Mouse (Mus musculus) megakaryocyte, embryonic 14.5 days (primary cell): ENCODE measurements around the gene Ptk7. TPM values are rescaled to one million over a fixed set of nuclear protein-coding genes. Genes with fewer than 3 reads are reported as not detected.

ENCODE experiments used
- H3K27me3 ChIP-seq: replicated peaks from 2 replicates; pipeline ENCODE3; 2012; ENCODE audit warnings: inconsistent platforms
- H3K36me3 ChIP-seq: replicated peaks from 2 replicates; pipeline ENCODE3; 2012; ENCODE audit warnings: low read length, inconsistent platforms, mixed read lengths
- H3K4me1 ChIP-seq: 2 replicates; pipeline ENCODE4 v1.6.1; 2012; ENCODE audit warnings: inconsistent platforms
- H3K4me3 ChIP-seq: replicated peaks from 2 replicates; pipeline ENCODE3; 2012; ENCODE audit warnings: moderate library complexity, mild to moderate bottlenecking, inconsistent platforms
- H3K9me3 ChIP-seq: 2 replicates; pipeline ENCODE4 v1.6.1; 2012; ENCODE audit warnings: inconsistent platforms
- FLI1 ChIP-seq: IDR thresholded peaks from 2 replicates; pipeline ENCODE4 v1.6.1; 2012; ENCODE audit warnings: low read length, inconsistent platforms, mixed read lengths
- GATA1 ChIP-seq: IDR thresholded peaks from 3 replicates; pipeline ENCODE4 v1.6.1; 2012; ENCODE audit warnings: mixed read lengths, low read length, inconsistent platforms, borderline replicate concordance
- polyA plus RNA-seq: library from polyadenylated mRNA; stranded (reverse); fragments of >175 nt; gene quantifications from 2 replicates; pipeline ENCODE4 v1.2.3, GENCODE M21; 2012; ENCODE audit warnings: low replicate concordance; ENCODE audit not compliant: insufficient read depth

Ptk7 gene
- polyA plus RNA-seq, 1 experiment = 6.7 TPM

- Histone ChIP-seq H3K36me3 (peaks cover 6% of the 10 kb centered on the region), H3K4me1 (peaks cover 77% of the 10 kb centered on the region), H3K9me3 (no peaks in the 10 kb centered on the region), H3K4me3 (peak overlapping the region; percentile 86), H3K27me3 (peaks cover 42% of the 10 kb centered on the region)
- TF ChIP-seq GATA1 (no peak), FLI1 (no peak)
Measured at GRCm38 (mm10) chr17:46624598-46624997, 4.7 kb downstream of the Ptk7 start.

- H3K9me3 ChIP-seq = no peaks in the 10 kb centered on the region
- H3K4me1 ChIP-seq = peaks cover 72% of the 10 kb centered on the region
- TF ChIP-seq GATA1 (no peak), FLI1 (no peak)
- peak overlapping the region; percentile 86 for H3K4me3 ChIP-seq
- peaks cover 38% of the 10 kb centered on the region for H3K27me3 ChIP-seq
- H3K36me3 ChIP-seq = peaks cover 6% of the 10 kb centered on the region
Measured at GRCm38 (mm10) chr17:46623819-46624557, 5.3 kb downstream of the Ptk7 start.

- peaks cover 22% of the 10 kb centered on the region for H3K27me3 ChIP-seq
- no peaks in the 10 kb centered on the region for H3K9me3 ChIP-seq
- no peak for TF ChIP-seq GATA1
- no peak for TF ChIP-seq FLI1
- H3K4me3 ChIP-seq = peak overlapping the region; percentile 79
- peaks cover 6% of the 10 kb centered on the region for H3K36me3 ChIP-seq
- H3K4me1 ChIP-seq = peaks cover 64% of the 10 kb centered on the region
Measured at GRCm38 (mm10) chr17:46622269-46622668, 7.0 kb downstream of the Ptk7 start.

- Histone ChIP-seq H3K36me3 (peaks cover 5% of the 10 kb centered on the region), H3K4me1 (peaks cover 65% of the 10 kb centered on the region), H3K27me3 (peaks cover 13% of the 10 kb centered on the region), H3K9me3 (no peaks in the 10 kb centered on the region), H3K4me3 (no peak overlapping the region)
- no peak for TF ChIP-seq GATA1
- TF ChIP-seq FLI1 = no peak
Measured at GRCm38 (mm10) chr17:46621324-46621723, 8.0 kb downstream of the Ptk7 start.

GRCm38 (mm10) chr17:46619683-46620357 is 9.5 kb downstream of the Ptk7 start:
- no peak overlapping the region for H3K4me3 ChIP-seq
- peaks cover 3% of the 10 kb centered on the region for H3K36me3 ChIP-seq
- no peak for TF ChIP-seq GATA1
- TF ChIP-seq FLI1 = no peak
- H3K9me3 ChIP-seq = no peaks in the 10 kb centered on the region
- H3K27me3 ChIP-seq = peaks cover 9% of the 10 kb centered on the region
- peaks cover 59% of the 10 kb centered on the region for H3K4me1 ChIP-seq

GRCm38 (mm10) chr17:46618769-46619682 is 10.3 kb downstream of the Ptk7 start:
- peaks cover 7% of the 10 kb centered on the region for H3K27me3 ChIP-seq
- peaks cover 3% of the 10 kb centered on the region for H3K36me3 ChIP-seq
- no peak overlapping the region for H3K4me3 ChIP-seq
- no peaks in the 10 kb centered on the region for H3K9me3 ChIP-seq
- TF ChIP-seq GATA1 (no peak), FLI1 (no peak)
- peaks cover 52% of the 10 kb centered on the region for H3K4me1 ChIP-seq

GRCm38 (mm10) chr17:46618394-46618768 is 10.9 kb downstream of the Ptk7 start:
- peaks cover 51% of the 10 kb centered on the region for H3K4me1 ChIP-seq
- peaks cover 3% of the 10 kb centered on the region for H3K36me3 ChIP-seq
- peaks cover 7% of the 10 kb centered on the region for H3K27me3 ChIP-seq
- no peaks in the 10 kb centered on the region for H3K9me3 ChIP-seq
- H3K4me3 ChIP-seq = no peak overlapping the region
- TF ChIP-seq GATA1 (no peak), FLI1 (no peak)

- no peak overlapping the region for H3K4me3 ChIP-seq
- H3K4me1 ChIP-seq = peaks cover 51% of the 10 kb centered on the region
- peaks cover 3% of the 10 kb centered on the region for H3K36me3 ChIP-seq
- no peaks in the 10 kb centered on the region for H3K9me3 ChIP-seq
- TF ChIP-seq GATA1 = no peak
- TF ChIP-seq FLI1 = no peak
- H3K27me3 ChIP-seq = peaks cover 7% of the 10 kb centered on the region
Measured at GRCm38 (mm10) chr17:46617799-46618198, 11.5 kb downstream of the Ptk7 start.

- TF ChIP-seq FLI1 (no peak), GATA1 (no peak)
- Histone ChIP-seq H3K36me3 (no peaks in the 10 kb centered on the region), H3K27me3 (no peaks in the 10 kb centered on the region), H3K4me3 (no peak overlapping the region), H3K9me3 (no peaks in the 10 kb centered on the region), H3K4me1 (peaks cover 52% of the 10 kb centered on the region)
Measured at GRCm38 (mm10) chr17:46613229-46613628, 16.1 kb downstream of the Ptk7 start.

GRCm38 (mm10) chr17:46612820-46613219 is 16.5 kb downstream of the Ptk7 start:
- Histone ChIP-seq H3K4me3 (no peak overlapping the region), H3K27me3 (no peaks in the 10 kb centered on the region), H3K4me1 (peaks cover 56% of the 10 kb centered on the region), H3K36me3 (no peaks in the 10 kb centered on the region), H3K9me3 (no peaks in the 10 kb centered on the region)
- TF ChIP-seq FLI1 = no peak
- no peak for TF ChIP-seq GATA1
